Mouse (Mus musculus): ENCODE measurements at regions not wholly inside any gene's neighbourhood (a gene's known extent, or its start where the extent isn't known, plus 50 kb on each side); places are given as distances from the start of the nearest gene placed in this dataset.

DNA sequence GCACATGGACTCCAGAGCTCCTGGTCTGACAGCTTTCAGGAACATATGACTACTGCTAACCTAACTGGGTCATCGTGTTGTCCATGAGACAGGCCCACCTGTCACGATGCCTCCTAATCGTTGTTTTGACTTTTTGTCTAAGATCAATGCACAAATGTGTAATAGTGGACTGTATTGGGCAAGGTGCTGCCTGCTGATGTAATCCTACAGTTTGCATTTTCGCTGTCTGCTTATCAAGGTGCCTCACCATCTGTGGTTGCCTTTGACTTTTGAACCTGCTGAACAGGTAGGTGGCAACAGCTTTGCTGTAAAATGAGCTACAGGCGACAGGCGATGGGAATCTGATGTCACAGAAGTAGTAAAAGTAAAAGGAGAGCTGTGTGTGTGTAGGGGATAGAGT is 78.0 kb upstream of the Lifr start:
- 92% methylated on average over 6 of the region's 6 CpGs for whole genome bisulfite sequencing
- Histone ChIP-seq H3K4me1 (ENCODE audit: control insufficient read depth, insufficient read depth, low read length) (no peaks in the 10 kb centered on the region), H3K9me3 (ENCODE audit: control insufficient read depth, low read length) (no peaks in the 10 kb centered on the region), H3K4me2 (no peak overlapping the region), H3K4me3 (ENCODE audit: low read depth, low read length) (no peak overlapping the region), H3K36me3 (ENCODE audit: control insufficient read depth, insufficient read depth, low read length) (no peaks in the 10 kb centered on the region), H3K9ac (ENCODE audit: low read length) (no peak overlapping the region), H3K27me3 (ENCODE audit: control insufficient read depth, insufficient read depth, low read length) (no peaks in the 10 kb centered on the region), H3K27ac (ENCODE audit: low read depth, low read length) (no peak overlapping the region)
- DNase-seq (ENCODE audit: low spot score, missing footprints) (no peak), ATAC-seq (ENCODE audit: low FRiP score) (no peak)

DNA sequence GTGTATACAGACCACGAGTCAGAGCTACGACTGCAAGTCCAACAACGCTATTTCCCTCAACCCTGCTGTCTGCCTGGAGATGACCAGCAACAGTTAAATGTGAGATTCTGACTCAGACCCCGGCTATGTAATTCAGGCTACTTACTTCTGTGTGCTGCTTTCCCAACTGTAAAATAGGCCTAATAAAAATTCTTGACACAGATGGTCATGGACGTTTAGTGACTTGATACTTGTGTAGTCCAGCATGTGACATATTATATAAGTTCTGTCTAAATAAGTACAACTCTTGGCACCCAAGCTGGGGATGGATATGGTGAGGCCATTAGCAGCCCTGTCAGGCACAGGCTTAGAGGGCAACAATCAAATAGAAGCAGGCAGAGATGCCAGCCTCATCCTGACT is 77.4 kb upstream of the Lifr start:
- H3K4me3 ChIP-seq (ENCODE audit: low read depth, low read length), result no peak overlapping the region
- no peak overlapping the region for H3K4me2 ChIP-seq
- H3K36me3 ChIP-seq (ENCODE audit: control insufficient read depth, insufficient read depth, low read length), result no peaks in the 10 kb centered on the region
- H3K9ac ChIP-seq (ENCODE audit: low read length), result no peak overlapping the region
- ATAC-seq (ENCODE audit: low FRiP score), result no peak
- no peaks in the 10 kb centered on the region for H3K27me3 ChIP-seq (ENCODE audit: control insufficient read depth, insufficient read depth, low read length)
- no peak for DNase-seq (ENCODE audit: low spot score, missing footprints)
- H3K4me1 ChIP-seq (ENCODE audit: control insufficient read depth, insufficient read depth, low read length), result no peaks in the 10 kb centered on the region
- H3K9me3 ChIP-seq (ENCODE audit: control insufficient read depth, low read length), result no peaks in the 10 kb centered on the region
- no peak overlapping the region for H3K27ac ChIP-seq (ENCODE audit: low read depth, low read length)
- WGBS, result 81% methylated on average over 5 of the region's 5 CpGs

DNA sequence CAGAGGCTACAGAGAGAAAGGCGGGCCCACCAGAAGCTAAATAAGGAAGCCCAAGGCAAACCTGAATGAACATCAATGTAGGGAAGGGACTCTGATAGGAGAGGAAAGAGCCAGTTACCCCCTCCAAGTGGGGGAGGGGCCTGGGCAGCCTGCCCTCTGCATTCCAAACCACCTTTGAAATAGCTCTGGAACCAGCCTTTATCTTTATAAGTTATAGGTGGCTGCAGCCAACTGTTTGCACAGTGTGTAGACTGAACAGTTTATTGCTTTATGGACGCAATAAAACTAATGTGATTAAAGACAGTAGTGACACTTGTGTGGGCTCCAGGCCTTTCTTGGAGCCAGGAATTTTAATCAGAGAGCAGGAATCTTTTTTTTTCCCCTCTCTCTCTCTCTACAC is 75.4 kb upstream of the Lifr start:
- DNase-seq (ENCODE audit: low spot score, missing footprints), result no peak
- ATAC-seq (ENCODE audit: low FRiP score), result no peak
- WGBS, result 83% methylated on average over 2 of the region's 2 CpGs
- Histone ChIP-seq H3K4me1 (ENCODE audit: control insufficient read depth, insufficient read depth, low read length) (no peaks in the 10 kb centered on the region), H3K36me3 (ENCODE audit: control insufficient read depth, insufficient read depth, low read length) (no peaks in the 10 kb centered on the region), H3K27ac (ENCODE audit: low read depth, low read length) (no peak overlapping the region), H3K4me3 (ENCODE audit: low read depth, low read length) (no peak overlapping the region), H3K27me3 (ENCODE audit: control insufficient read depth, insufficient read depth, low read length) (no peaks in the 10 kb centered on the region), H3K4me2 (no peak overlapping the region), H3K9me3 (ENCODE audit: control insufficient read depth, low read length) (no peaks in the 10 kb centered on the region), H3K9ac (ENCODE audit: low read length) (no peak overlapping the region)

DNA sequence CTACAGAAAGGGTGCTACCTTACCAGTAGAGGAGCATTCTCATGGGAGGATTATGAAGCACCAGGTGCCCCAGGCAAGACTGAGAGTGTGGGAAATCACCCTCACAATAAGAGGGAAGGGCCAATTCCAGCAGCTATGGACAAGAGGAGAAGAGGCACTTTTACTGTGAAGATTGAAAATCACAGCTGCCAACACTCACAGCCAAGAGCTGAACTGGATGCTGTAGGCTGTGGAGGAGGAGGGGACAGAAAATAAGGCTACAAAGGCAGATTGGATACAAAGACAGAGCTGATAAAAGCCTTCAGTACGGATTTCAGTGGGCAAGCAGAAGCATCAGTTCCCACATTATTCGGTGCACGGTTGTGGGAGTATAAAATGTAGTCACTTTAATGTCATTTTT is 74.4 kb upstream of the Lifr start:
- no peaks in the 10 kb centered on the region for H3K9me3 ChIP-seq (ENCODE audit: control insufficient read depth, low read length)
- no peak overlapping the region for H3K4me2 ChIP-seq
- no peak overlapping the region for H3K9ac ChIP-seq (ENCODE audit: low read length)
- H3K4me3 ChIP-seq (ENCODE audit: low read depth, low read length), result no peak overlapping the region
- no peaks in the 10 kb centered on the region for H3K27me3 ChIP-seq (ENCODE audit: control insufficient read depth, insufficient read depth, low read length)
- no peak overlapping the region for H3K27ac ChIP-seq (ENCODE audit: low read depth, low read length)
- ATAC-seq (ENCODE audit: low FRiP score) (no peak), DNase-seq (ENCODE audit: low spot score, missing footprints) (no peak)
- no peaks in the 10 kb centered on the region for H3K4me1 ChIP-seq (ENCODE audit: control insufficient read depth, insufficient read depth, low read length)
- WGBS, result 67% methylated on average over 3 of the region's 3 CpGs
- no peaks in the 10 kb centered on the region for H3K36me3 ChIP-seq (ENCODE audit: control insufficient read depth, insufficient read depth, low read length)

DNA sequence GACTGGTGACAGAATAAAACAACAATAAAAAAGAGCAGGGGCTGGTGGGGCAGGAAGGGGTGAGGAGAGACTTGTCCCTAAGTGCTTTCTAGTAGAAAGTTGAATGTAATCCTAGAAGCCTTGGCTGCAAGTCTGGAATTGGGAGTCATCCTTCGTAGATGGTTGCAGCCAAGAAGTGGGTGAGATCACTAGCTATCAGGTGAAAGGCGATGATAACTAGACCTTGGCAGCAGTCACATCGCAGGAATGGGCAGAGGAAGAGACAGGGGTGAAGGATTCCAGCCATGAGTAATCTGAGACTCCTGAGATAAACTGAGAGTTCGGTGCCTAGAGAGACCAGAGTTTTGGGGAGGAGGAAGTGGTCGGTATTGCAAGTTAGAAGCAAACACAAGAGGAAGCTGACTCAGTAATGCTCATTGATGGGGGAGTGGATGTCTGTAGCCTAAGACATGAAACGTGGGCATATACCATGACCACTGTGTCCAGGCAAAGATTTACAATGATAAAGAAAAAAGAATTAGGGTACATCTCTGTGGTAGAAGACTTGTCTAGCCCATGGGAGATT is 73.1 kb upstream of the Lifr start:
- Histone ChIP-seq H3K36me3 (ENCODE audit: control insufficient read depth, insufficient read depth, low read length) (no peaks in the 10 kb centered on the region), H3K4me2 (no peak overlapping the region), H3K9me3 (ENCODE audit: control insufficient read depth, low read length) (no peaks in the 10 kb centered on the region), H3K27me3 (ENCODE audit: control insufficient read depth, insufficient read depth, low read length) (no peaks in the 10 kb centered on the region), H3K27ac (ENCODE audit: low read depth, low read length) (no peak overlapping the region), H3K4me3 (ENCODE audit: low read depth, low read length) (no peak overlapping the region), H3K9ac (ENCODE audit: low read length) (no peak overlapping the region), H3K4me1 (ENCODE audit: control insufficient read depth, insufficient read depth, low read length) (no peaks in the 10 kb centered on the region)
- DNase-seq (ENCODE audit: low spot score, missing footprints) (no peak), ATAC-seq (ENCODE audit: low FRiP score) (no peak)
- 88% methylated on average over 6 of the region's 6 CpGs for WGBS

DNA sequence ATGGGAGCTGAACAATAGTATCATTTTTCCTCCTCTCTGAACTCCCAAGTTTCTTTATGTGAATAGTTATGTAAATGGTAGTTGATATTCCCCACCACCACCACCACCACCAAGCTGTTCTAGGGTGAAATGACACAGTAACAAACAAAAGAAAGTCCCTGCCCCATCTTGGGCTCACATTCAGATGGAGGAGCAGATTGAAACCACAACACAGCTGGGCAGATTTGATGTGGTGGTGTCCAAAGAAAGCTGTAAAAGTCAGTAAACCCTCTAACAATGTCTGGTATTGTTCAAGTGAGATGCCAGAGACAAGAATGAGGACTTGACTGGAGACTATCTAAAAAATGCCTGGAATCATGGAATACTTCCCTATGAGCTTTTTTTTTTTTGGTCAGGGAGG is 67.8 kb upstream of the Lifr start:
- Histone ChIP-seq H3K4me1 (ENCODE audit: control insufficient read depth, insufficient read depth, low read length) (no peaks in the 10 kb centered on the region), H3K9me3 (ENCODE audit: control insufficient read depth, low read length) (no peaks in the 10 kb centered on the region), H3K4me2 (no peak overlapping the region), H3K27me3 (ENCODE audit: control insufficient read depth, insufficient read depth, low read length) (no peaks in the 10 kb centered on the region), H3K9ac (ENCODE audit: low read length) (no peak overlapping the region), H3K27ac (ENCODE audit: low read depth, low read length) (no peak overlapping the region), H3K36me3 (ENCODE audit: control insufficient read depth, insufficient read depth, low read length) (no peaks in the 10 kb centered on the region), H3K4me3 (ENCODE audit: low read depth, low read length) (no peak overlapping the region)
- ATAC-seq (ENCODE audit: low FRiP score) (no peak), DNase-seq (ENCODE audit: low spot score, missing footprints) (no peak)

DNA sequence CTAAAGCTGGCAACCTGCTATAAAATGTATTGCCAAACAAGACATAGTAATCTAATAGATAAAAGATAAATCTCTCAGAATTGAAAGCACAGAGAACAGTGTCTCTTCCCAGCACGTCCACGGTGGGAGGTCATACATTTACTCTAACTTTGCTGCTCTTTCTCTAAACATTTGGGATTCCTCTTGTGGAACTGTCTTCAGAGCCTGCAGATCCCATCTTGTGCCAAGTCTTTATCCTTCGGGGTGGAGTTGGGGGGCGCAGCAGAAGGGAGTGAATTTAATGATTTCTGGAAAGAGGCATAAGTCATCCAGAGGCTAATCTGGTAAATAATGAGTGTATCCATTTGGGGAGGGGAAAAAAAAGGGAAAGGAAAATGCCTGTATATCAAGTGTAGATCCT is 65.2 kb upstream of the Lifr start:
- H3K4me3 ChIP-seq (ENCODE audit: low read depth, low read length), result no peak overlapping the region
- no peak for DNase-seq (ENCODE audit: low spot score, missing footprints)
- WGBS, result 92% methylated on average over 4 of the region's 4 CpGs
- H3K4me1 ChIP-seq (ENCODE audit: control insufficient read depth, insufficient read depth, low read length), result no peaks in the 10 kb centered on the region
- no peak overlapping the region for H3K4me2 ChIP-seq
- H3K9ac ChIP-seq (ENCODE audit: low read length), result no peak overlapping the region
- no peaks in the 10 kb centered on the region for H3K27me3 ChIP-seq (ENCODE audit: control insufficient read depth, insufficient read depth, low read length)
- no peaks in the 10 kb centered on the region for H3K36me3 ChIP-seq (ENCODE audit: control insufficient read depth, insufficient read depth, low read length)
- no peaks in the 10 kb centered on the region for H3K9me3 ChIP-seq (ENCODE audit: control insufficient read depth, low read length)
- no peak for ATAC-seq (ENCODE audit: low FRiP score)
- H3K27ac ChIP-seq (ENCODE audit: low read depth, low read length), result no peak overlapping the region

DNA sequence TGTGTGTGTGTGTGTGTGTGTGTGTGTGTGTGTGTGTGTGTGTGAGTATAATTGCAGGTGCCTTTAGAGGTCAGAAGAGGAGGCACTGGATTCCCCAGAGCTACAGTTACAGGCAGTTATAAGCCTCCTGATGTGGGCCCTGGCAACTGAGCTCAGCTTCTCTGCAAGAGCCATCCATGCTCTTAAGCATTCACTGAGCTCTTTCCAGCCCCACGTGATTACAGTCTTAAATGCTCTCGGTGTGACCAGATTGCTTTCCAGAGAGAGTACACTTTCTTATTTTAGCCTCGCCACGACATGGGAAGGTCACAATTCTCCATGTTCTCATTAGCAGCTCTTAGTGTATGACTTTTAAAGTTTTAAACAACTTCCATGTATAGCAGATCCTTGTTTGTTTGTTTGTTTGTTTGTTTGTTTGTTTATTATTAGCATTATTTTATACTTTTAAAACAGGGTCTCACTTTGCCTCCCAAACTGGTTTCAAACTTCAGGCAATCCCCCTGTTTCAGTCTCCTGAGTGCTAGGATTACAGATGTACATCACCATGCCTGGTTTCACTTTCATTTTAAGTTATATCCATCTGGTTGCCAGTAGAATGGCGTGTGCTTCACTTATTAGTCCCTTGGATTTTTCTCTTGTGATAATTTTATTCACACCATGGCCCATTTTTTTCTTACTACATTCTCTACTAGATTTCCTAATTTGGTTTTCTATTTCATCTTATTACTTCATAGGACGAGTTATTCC is 58.9 kb upstream of the Lifr start:
- Histone ChIP-seq H3K9me3 (ENCODE audit: control insufficient read depth, low read length) (no peaks in the 10 kb centered on the region), H3K27me3 (ENCODE audit: control insufficient read depth, insufficient read depth, low read length) (no peaks in the 10 kb centered on the region), H3K27ac (ENCODE audit: low read depth, low read length) (no peak overlapping the region), H3K36me3 (ENCODE audit: control insufficient read depth, insufficient read depth, low read length) (no peaks in the 10 kb centered on the region), H3K4me2 (no peak overlapping the region), H3K9ac (ENCODE audit: low read length) (no peak overlapping the region), H3K4me1 (ENCODE audit: control insufficient read depth, insufficient read depth, low read length) (no peaks in the 10 kb centered on the region), H3K4me3 (ENCODE audit: low read depth, low read length) (no peak overlapping the region)
- DNase-seq (ENCODE audit: low spot score, missing footprints), result no peak
- no peak for ATAC-seq (ENCODE audit: low FRiP score)
- 71% methylated on average over 6 of the region's 6 CpGs for WGBS

DNA sequence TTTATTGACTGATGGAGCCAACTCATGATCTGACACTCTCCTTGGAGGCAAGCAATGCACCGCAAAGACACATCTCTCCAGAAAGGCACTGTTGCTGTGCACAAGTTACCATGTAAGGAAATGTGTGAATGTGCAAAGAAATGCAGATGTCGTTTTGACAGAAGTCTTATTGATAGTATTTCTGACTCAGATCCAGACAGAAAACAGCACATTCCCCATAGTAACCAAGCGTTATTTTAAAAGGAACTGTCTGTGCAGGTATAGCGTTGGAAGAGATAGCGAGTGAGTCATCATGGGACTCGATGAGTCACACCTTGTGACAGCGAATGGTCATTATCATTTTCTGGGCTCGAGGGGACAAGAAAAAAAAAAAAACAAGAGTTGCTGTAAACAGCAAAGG is 52.9 kb upstream of the Lifr start:
- H3K4me2 ChIP-seq, result no peak overlapping the region
- H3K9ac ChIP-seq (ENCODE audit: low read length), result no peak overlapping the region
- no peak overlapping the region for H3K4me3 ChIP-seq (ENCODE audit: low read depth, low read length)
- H3K4me1 ChIP-seq (ENCODE audit: control insufficient read depth, insufficient read depth, low read length), result no peaks in the 10 kb centered on the region
- WGBS, result 90% methylated on average over 8 of the region's 8 CpGs
- H3K27ac ChIP-seq (ENCODE audit: low read depth, low read length), result no peak overlapping the region
- no peaks in the 10 kb centered on the region for H3K27me3 ChIP-seq (ENCODE audit: control insufficient read depth, insufficient read depth, low read length)
- DNase-seq (ENCODE audit: low spot score, missing footprints) (no peak), ATAC-seq (ENCODE audit: low FRiP score) (no peak)
- H3K9me3 ChIP-seq (ENCODE audit: control insufficient read depth, low read length), result no peaks in the 10 kb centered on the region
- no peaks in the 10 kb centered on the region for H3K36me3 ChIP-seq (ENCODE audit: control insufficient read depth, insufficient read depth, low read length)

All from midbrain, embryonic 11.5 days (tissue).